ENCODE assay signal across 8 mouse cellular contexts in genomic region chr17:64754142-64754863, GRCm38 (mm10).
DNase-seq lines count a peak whose midpoint lies in the region; TF ChIP-seq lines count a peak whose summit lies in the region.

No protein-coding gene starts in this region.

- TF ChIP-seq POLR2A in bone marrow, adult 2 months (IDR thresholded peaks at IDR 0.05; ENCODE audit: borderline replicate concordance, control insufficient read depth, low read depth, low read length), result no peak

- H3K27ac ChIP-seq in bone marrow, adult 2 months (ENCODE audit: control insufficient read depth, insufficient read depth, low read depth, low read length, poor library complexity), result peak overlapping the region; percentile 80

- no peak for TF ChIP-seq CTCF in bone marrow, adult 2 months (IDR thresholded peaks at IDR 0.05; ENCODE audit: control insufficient read depth, insufficient read depth, low read length)

- DNase-seq in heart, adult 11 months, result peak; percentile 95
- no peak for DNase-seq in heart, postnatal 4 days
- DNase-seq in 416B (ENCODE audit: low read depth) (peak; percentile 71), MN1 (ENCODE audit: low spot score) (no peak)
- peak; percentile 71 for DNase-seq in naive thymus-derived CD4-positive, alpha-beta T cell, adult 2 months (ENCODE audit: low read depth)
- DNase-seq in lung, adult 18-20 months, result no peak
- DNase-seq in layer of hippocampus, postnatal 14 days (ENCODE audit: low spot score in 2 of 2), result no peak

- H3K4me1 ChIP-seq in bone marrow, adult 2 months (ENCODE audit: control insufficient read depth, insufficient read depth, low read length), result peaks cover 2% of the 10 kb centered on the region

- 2% methylated on average over 9 of the region's 9 CpGs for WGBS in bone marrow, adult 2 months

- peak overlapping the region; percentile 41 for H3K4me3 ChIP-seq in bone marrow, adult 2 months (replicated peaks; ENCODE audit: control insufficient read depth, low read depth, low read length)

Comparison
In these comparisons a context has a peak if more than half of its experiments do, and no peak if none do; other contexts are left out.
1. DNase-seq: peak in heart, adult 11 months (single experiment), 416B (single experiment) and naive thymus-derived CD4-positive, alpha-beta T cell, adult 2 months (single experiment); none in heart, postnatal 4 days (single experiment), MN1 (single experiment), lung, adult 18-20 months (0 of 2) and layer of hippocampus, postnatal 14 days (0 of 2).